Mouse (Mus musculus): ENCODE results near the gene She.
"Not testable (repeated sequence)": the region's sequence is repeated elsewhere in the genome, so short reads cannot be mapped to it uniquely, and the experiment has no call there.

The She gene

GRCm38 (mm10) chr3:89819897-89820296 lies 11.3 kb upstream of the She start:
- DNase-seq = no peak

- DNase-seq = no peak
Observed at GRCm38 (mm10) chr3:89820311-89821095, 10.7 kb upstream of the She start.

GRCm38 (mm10) chr3:89821096-89821513 lies 10.1 kb upstream of the She start:
- DNase-seq = no peak

- DNase-seq = no peak
Observed at GRCm38 (mm10) chr3:89821548-89822480, 9.4 kb upstream of the She start.

- DNase-seq = no peak
Observed at GRCm38 (mm10) chr3:89823594-89823993, 7.6 kb upstream of the She start.

GRCm38 (mm10) chr3:89826295-89826694 lies 4.9 kb upstream of the She start:
- no peak for DNase-seq

GRCm38 (mm10) chr3:89835362-89835761 lies 4.2 kb downstream of the She start:
- DNase-seq = no peak

- no peak for DNase-seq
Observed at GRCm38 (mm10) chr3:89842258-89842657, 11.1 kb downstream of the She start.

- DNase-seq = no peak
Observed at GRCm38 (mm10) chr3:89843148-89843547, 12.0 kb downstream of the She start.

- DNase-seq = no peak
Observed at GRCm38 (mm10) chr3:89845814-89846213, 14.6 kb downstream of the She start.

- no peak for DNase-seq
Observed at GRCm38 (mm10) chr3:89847126-89847525, 16.0 kb downstream of the She start.

- DNase-seq = no peak
Observed at GRCm38 (mm10) chr3:89847596-89847995, 16.4 kb downstream of the She start.

- DNase-seq = no peak
Observed at GRCm38 (mm10) chr3:89848083-89848482, 16.9 kb downstream of the She start.

GRCm38 (mm10) chr3:89853752-89854151 lies 22.6 kb downstream of the She start:
- no peak for DNase-seq

- no peak for DNase-seq
Observed at GRCm38 (mm10) chr3:89857353-89857752, 26.2 kb downstream of the She start.

GRCm38 (mm10) chr3:89858123-89858522 lies 27.0 kb downstream of the She start:
- DNase-seq = no peak

GRCm38 (mm10) chr3:89858888-89859287 lies 27.7 kb downstream of the She start:
- peak; percentile 66 for DNase-seq

GRCm38 (mm10) chr3:89859936-89860335 lies 28.8 kb downstream of the She start:
- no peak for DNase-seq

GRCm38 (mm10) chr3:89860343-89860742 lies 29.2 kb downstream of the She start:
- DNase-seq = no peak

- peak; percentile 46 for DNase-seq
Observed at GRCm38 (mm10) chr3:89861070-89861469, 29.9 kb downstream of the She start.

GRCm38 (mm10) chr3:89862182-89862761 lies 31.1 kb downstream of the She start:
- DNase-seq = no peak

GRCm38 (mm10) chr3:89863276-89863675 lies 32.1 kb downstream of the She start:
- not testable (repeated sequence) for DNase-seq

GRCm38 (mm10) chr3:89863716-89864509 lies 32.7 kb downstream of the She start:
- DNase-seq = no peak
